Mouse (Mus musculus): Measurements from ENCODE around the gene Syce2. TPM values are rescaled to one million over a fixed set of nuclear protein-coding genes. Genes with fewer than 3 reads are reported as not detected.
A peak's percentile ranks its signal among the peaks of the same experiment; 100 is the strongest.
"Not testable (repeated sequence)": the region's sequence is repeated elsewhere in the genome, so short reads cannot be mapped to it uniquely, and the experiment has no call there.

Syce2 gene
- polyA plus RNA-seq (2015; fragmentation: Nextera tagmentation; extraction: Ambion mirVana), result 55.0 and 64.4 TPM in 2 replicates

- peak within 1 kb of the TSS; percentile 56 for H3K9ac ChIP-seq (replicated peaks)
- peaks cover 15% of the 10 kb centered on the region for H3K4me1 ChIP-seq
- H3K27me3 ChIP-seq, result no peaks in the 10 kb centered on the region
- 15% methylated on average over 44 of the region's 46 CpGs for WGBS
- no peak within 1 kb of the TSS for H3K27ac ChIP-seq (replicated peaks)
- H3K4me3 ChIP-seq, result peak within 1 kb of the TSS; percentile 47
- ATAC-seq (replicated peaks), result peak; percentile 74
- peak within 1 kb of the TSS; percentile 92 for H3K4me2 ChIP-seq (replicated peaks)
- H3K36me3 ChIP-seq, result peaks cover 31% of the 10 kb centered on the region
- no peaks in the 10 kb centered on the region for H3K9me3 ChIP-seq
These were observed at the start of gene Syce2 for GRCm38 (mm10) chr8:84871376-84872308. Gene Syce2, plus strand, starts transcription at chr8:84872111.

GRCm38 (mm10) chr8:84822723-84823122 lies 49.2 kb upstream of the Syce2 start, which contains the start of gene Dand5:
Gene Dand5, minus strand, starts transcription at chr8:84822823.
- peak within 1 kb of the TSS; percentile 31; the same call in 1 of the 2 replicates for H3K9ac ChIP-seq (replicated peaks)

GRCm38 (mm10) chr8:84823653-84824052 lies 48.3 kb upstream of the Syce2 start:
- peak overlapping the region; percentile 31; the same call in 1 of the 2 replicates for H3K9ac ChIP-seq (replicated peaks)

More at GRCm38 (mm10) chr8:84822723-84823122, 49.2 kb upstream of the Syce2 start, which contains the start of gene Dand5:
- Histone ChIP-seq H3K4me2 (replicated peaks) (peak within 1 kb of the TSS; percentile 57), H3K4me1 (peaks cover 8% of the 10 kb centered on the region), H3K27ac (replicated peaks) (no peak within 1 kb of the TSS), H3K9me3 (no peaks in the 10 kb centered on the region), H3K4me3 (peak within 1 kb of the TSS; percentile 32), H3K36me3 (no peaks in the 10 kb centered on the region), H3K27me3 (no peaks in the 10 kb centered on the region)
- ATAC-seq (replicated peaks), result no peak
- WGBS, result 37% methylated on average over 3 of the region's 3 CpGs

DNA sequence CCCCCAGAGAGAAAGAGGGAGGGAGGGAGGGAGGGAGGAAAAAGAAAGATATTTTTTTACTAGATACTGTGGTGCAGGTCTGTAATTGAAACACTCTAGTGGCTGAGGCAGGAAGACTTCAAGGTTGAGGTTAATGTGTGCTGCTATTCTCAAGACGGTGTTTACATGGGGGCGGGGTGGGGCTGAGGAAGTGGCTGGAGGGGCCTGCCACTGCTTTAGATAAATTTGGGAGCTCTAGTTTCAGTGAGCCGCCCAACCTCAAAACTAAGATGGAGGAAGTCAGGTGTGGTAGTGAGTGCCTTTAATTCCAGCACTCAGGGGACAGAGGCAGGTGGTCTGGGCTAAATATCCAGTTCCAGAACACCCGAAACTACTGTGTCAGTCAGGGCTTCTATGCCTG lies 46.3 kb upstream of the Syce2 start:
- WGBS, result 78% methylated on average over 4 of the region's 4 CpGs
- ATAC-seq (replicated peaks), result no peak
- H3K9ac ChIP-seq (replicated peaks), result no peak overlapping the region
- H3K9me3 ChIP-seq, result no peaks in the 10 kb centered on the region
- H3K27me3 ChIP-seq, result no peaks in the 10 kb centered on the region
- H3K4me1 ChIP-seq, result peaks cover 8% of the 10 kb centered on the region
- no peak overlapping the region for H3K4me2 ChIP-seq (replicated peaks)
- H3K4me3 ChIP-seq, result no peak overlapping the region
- no peak overlapping the region for H3K27ac ChIP-seq (replicated peaks)
- H3K36me3 ChIP-seq, result no peaks in the 10 kb centered on the region

More at GRCm38 (mm10) chr8:84823653-84824052, 48.3 kb upstream of the Syce2 start:
- H3K36me3 ChIP-seq, result no peaks in the 10 kb centered on the region
- WGBS, result under 1% methylated on average over 18 of the region's 18 CpGs
- no peaks in the 10 kb centered on the region for H3K27me3 ChIP-seq
- H3K4me2 ChIP-seq (replicated peaks), result peak overlapping the region; percentile 57
- ATAC-seq (replicated peaks), result peak; percentile 86
- peaks cover 8% of the 10 kb centered on the region for H3K4me1 ChIP-seq
- H3K9me3 ChIP-seq, result no peaks in the 10 kb centered on the region
- no peak overlapping the region for H3K27ac ChIP-seq (replicated peaks)
- H3K4me3 ChIP-seq, result peak overlapping the region; percentile 32

GRCm38 (mm10) chr8:84826518-84826917 lies 45.4 kb upstream of the Syce2 start:
- H3K27ac ChIP-seq (replicated peaks); ATAC-seq (replicated peaks); H3K27me3 ChIP-seq; H3K4me1 ChIP-seq; H3K9ac ChIP-seq (replicated peaks); H3K4me2 ChIP-seq (replicated peaks); H3K4me3 ChIP-seq; H3K36me3 ChIP-seq; H3K9me3 ChIP-seq: not testable (repeated sequence)
- WGBS, result 80% methylated on average over 2 of the region's 2 CpGs

- no peak for ATAC-seq (replicated peaks)
- Histone ChIP-seq H3K27ac (replicated peaks) (peak within 1 kb of the TSS; percentile 94), H3K4me2 (replicated peaks) (peak within 1 kb of the TSS; percentile 57), H3K36me3 (peaks cover 19% of the 10 kb centered on the region), H3K4me1 (peaks cover 38% of the 10 kb centered on the region), H3K9ac (replicated peaks) (peak within 1 kb of the TSS; percentile 85), H3K27me3 (no peaks in the 10 kb centered on the region), H3K9me3 (no peaks in the 10 kb centered on the region), H3K4me3 (peak within 1 kb of the TSS; percentile 66)
- 88% methylated on average over 11 of the region's 11 CpGs for WGBS
These were observed 40.4 kb upstream of the Syce2 start, which contains the start of gene Gadd45gip1 for GRCm38 (mm10) chr8:84831490-84831889. Gene Gadd45gip1, plus strand, starts transcription at chr8:84831522.

- ATAC-seq (replicated peaks), result peak; percentile 73
- WGBS, result 1% methylated on average over 59 of the region's 59 CpGs
- Histone ChIP-seq H3K4me1 (peaks cover 41% of the 10 kb centered on the region), H3K36me3 (peaks cover 26% of the 10 kb centered on the region), H3K4me2 (replicated peaks) (peak overlapping the region; percentile 57), H3K27me3 (no peaks in the 10 kb centered on the region), H3K27ac (replicated peaks) (peak overlapping the region; percentile 94), H3K4me3 (peak overlapping the region; percentile 66), H3K9ac (replicated peaks) (peak overlapping the region; percentile 85), H3K9me3 (no peaks in the 10 kb centered on the region)
These were observed 39.7 kb upstream of the Syce2 start for GRCm38 (mm10) chr8:84832034-84832717.

DNA sequence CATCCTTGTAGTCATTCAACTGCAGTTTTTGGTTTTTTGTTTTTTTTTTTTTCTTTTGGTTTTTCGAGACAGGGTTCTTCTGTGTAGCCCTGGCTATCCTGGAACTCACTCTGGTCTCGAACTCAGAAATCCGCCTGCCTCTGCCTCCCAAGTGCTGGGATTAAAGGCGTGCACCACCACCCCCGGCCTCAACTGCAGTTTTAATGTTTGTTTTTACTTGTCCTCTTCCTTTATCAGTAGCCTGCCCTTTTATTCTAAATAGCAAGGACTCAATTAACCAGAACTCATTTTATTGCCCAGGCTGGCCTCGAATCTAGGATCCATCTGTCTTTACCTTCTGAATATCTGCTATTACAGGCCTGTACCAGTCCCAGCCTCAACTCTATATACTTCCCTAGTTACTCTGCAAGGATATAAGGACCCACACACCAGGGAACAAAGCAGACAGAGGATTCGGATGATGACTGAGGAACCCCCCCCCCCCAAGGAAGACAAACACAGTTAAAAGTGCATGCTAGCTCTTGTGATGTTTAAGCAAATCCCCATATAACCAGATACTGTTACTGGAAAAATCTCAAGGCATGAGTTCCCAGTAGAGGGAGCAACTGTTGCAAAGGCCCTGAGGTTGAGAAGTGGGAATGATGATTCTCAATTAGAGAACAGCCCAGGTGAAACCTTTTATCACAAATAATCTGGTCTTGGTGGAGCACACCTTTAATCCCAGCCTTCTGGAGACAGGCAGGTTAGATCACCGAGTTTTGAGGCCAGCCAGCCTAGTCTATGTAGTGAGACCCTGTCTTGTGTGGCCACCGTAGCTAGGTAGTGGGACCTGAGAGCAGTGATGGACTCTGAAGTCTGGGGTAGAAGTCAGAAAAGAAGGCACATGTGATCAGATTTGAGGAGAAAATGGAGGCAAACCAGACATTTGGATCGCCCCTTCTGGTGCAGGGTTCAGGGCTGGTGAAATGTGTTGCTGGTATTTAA lies 38.9 kb upstream of the Syce2 start:
- Histone ChIP-seq H3K27me3 (no peaks in the 10 kb centered on the region), H3K36me3 (peaks cover 35% of the 10 kb centered on the region), H3K9me3 (no peaks in the 10 kb centered on the region), H3K4me1 (peaks cover 44% of the 10 kb centered on the region), H3K27ac (replicated peaks) (peak overlapping the region; percentile 94), H3K4me2 (replicated peaks) (peak overlapping the region; percentile 57), H3K9ac (replicated peaks) (peak overlapping the region; percentile 85), H3K4me3 (peak overlapping the region; percentile 66)
- ATAC-seq (replicated peaks), result no peak
- WGBS, result 65% methylated on average over 10 of the region's 10 CpGs

- Histone ChIP-seq H3K4me1 (peaks cover 46% of the 10 kb centered on the region), H3K4me3 (no peak overlapping the region), H3K9ac (replicated peaks) (no peak overlapping the region), H3K27me3 (no peaks in the 10 kb centered on the region), H3K27ac (replicated peaks) (peak overlapping the region; percentile 94), H3K4me2 (replicated peaks) (no peak overlapping the region), H3K36me3 (peaks cover 41% of the 10 kb centered on the region), H3K9me3 (no peaks in the 10 kb centered on the region)
- WGBS, result 65% methylated on average over 19 of the region's 19 CpGs
- peak; percentile 62 for ATAC-seq (replicated peaks)
These were observed 37.7 kb upstream of the Syce2 start for GRCm38 (mm10) chr8:84834002-84834865.

Measured in forebrain, embryonic 15.5 days (tissue).